Mouse (Mus musculus): ENCODE results near the gene Trpc4ap.

DNA sequence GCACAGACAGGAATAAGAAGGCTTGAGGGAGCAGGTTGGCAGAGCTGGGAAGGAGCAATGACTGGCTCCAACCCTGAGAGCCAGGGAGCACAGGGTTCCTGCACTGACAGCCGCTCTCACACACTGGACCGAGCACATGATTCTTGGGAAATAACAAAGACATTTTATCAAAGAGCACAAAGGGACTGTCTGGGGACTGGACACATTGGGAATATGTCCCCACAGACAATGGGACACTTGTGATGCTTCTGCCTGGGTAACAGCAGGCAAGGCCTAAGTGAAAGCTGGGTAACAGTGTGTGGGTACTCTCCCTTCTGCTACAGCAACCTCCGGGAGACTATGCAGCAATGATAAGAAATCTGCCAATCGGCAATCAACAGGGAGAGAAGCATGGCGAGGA, 29.8 kb downstream of the Trpc4ap start:
- no peak for TF ChIP-seq CTCF (IDR thresholded peaks at IDR 0.05; ENCODE audit: low read depth)
- TF ChIP-seq EP300 (IDR thresholded peaks at IDR 0.05; ENCODE audit: low read depth), result no peak

Data from liver, embryonic 14.5 days (tissue).